Mouse (Mus musculus): ENCODE results near the gene Kifc5b.

DNA sequence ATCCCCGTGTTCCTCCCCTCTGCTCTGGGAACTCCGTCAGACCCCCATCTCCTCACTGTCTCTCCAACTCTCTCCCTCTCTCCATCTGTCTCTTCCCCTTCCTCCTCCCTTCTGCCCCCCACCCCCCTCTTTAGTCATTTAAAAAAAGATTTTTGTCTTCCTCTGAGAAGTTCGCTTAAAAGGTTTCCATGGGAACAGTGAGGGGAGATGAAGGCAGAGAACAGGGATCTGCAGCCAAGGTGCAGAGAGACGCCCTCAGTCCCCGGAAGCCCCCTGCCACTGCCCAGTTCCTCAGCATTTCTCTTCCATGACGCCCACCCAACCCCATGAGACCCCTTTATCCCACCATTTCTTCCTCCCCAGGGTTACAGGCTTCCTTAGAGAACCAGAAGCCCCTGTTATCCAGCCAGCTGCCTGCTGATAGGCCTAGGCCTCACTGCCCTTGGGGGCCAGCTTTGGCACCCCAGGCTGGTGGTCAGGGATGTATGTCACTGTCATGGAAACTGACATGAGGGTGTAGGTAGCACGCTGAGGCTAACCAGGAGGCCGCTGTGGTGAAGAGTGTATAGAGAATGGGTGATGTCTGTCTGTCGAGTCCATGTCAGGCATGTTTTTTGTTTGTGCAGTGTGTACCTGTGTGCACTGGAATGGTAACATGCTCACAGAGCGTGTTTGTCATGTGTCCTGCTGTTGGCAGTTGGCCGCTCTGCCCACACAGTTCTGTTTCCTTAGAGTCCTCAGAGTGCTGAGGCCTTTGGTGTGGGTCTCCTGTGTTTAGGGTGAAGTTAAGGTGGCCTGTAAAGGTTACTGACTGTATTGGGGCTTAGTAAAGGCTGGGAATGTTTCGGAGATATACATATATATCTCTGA, 30.6 kb downstream of the Kifc5b start:
- TF ChIP-seq SRF (IDR thresholded peaks at IDR 0.05; ENCODE audit: control insufficient read depth, insufficient read length, low read depth) (no peak), POLR2AphosphoS2 (IDR thresholded peaks at IDR 0.05; ENCODE audit: insufficient read length, low read depth) (no peak)
